ENCODE assay signal across 9 mouse cellular contexts in the genomic region with DNA sequence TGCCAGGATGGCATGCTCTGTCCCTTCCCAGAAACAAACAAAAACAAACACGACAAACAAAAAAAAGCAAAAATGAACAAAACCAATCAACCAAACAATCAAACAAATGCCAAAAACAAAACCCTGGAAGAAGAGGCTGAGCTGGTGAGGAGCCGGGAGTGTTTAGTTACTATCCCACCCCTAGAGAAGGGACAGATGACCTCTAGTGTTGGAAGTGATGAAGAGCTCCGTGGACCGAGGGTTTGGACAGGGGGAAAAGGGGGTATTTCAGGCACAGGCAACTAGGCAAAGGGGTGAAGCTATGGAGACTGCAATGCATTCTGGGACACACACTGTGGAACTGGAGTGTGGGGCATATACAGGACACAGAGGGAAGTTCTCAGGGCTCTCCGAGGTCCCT.
DNase-seq lines count a peak whose midpoint lies in the region; ATAC-seq lines count a peak whose summit lies in the region.
"Had no signal": no experiment of that assay in that cellular context is flagged by ENCODE, and none has a peak within 500 bp of the region (broad histone marks: within the 10 kb centered on the region; RNA-seq: fewer than 3 reads in every experiment).

No protein-coding gene starts in this region.

- peaks cover 8% of the 10 kb centered on the region; the same call in 1 of the 2 replicates for H3K27me3 ChIP-seq in kidney, embryonic 15.5 days

- WGBS in kidney, embryonic 15.5 days, result 18% methylated on average over 5 of the region's 5 CpGs

- no peak overlapping the region for H3K4me3 ChIP-seq in kidney, embryonic 15.5 days (replicated peaks)

- no peaks in the 10 kb centered on the region for H3K9me3 ChIP-seq in kidney, embryonic 15.5 days (replicated peaks)

- H3K9ac ChIP-seq in kidney, embryonic 15.5 days, result no peak overlapping the region

- ATAC-seq in kidney, embryonic 15.5 days (replicated peaks; ENCODE audit: low FRiP score), result no peak
- ATAC-seq in inflammation-experienced regulatory T-cells, adult 6 months, result no peak
- ATAC-seq: intestine, embryonic 16.5 days had no signal

- no peak overlapping the region for H3K27ac ChIP-seq in kidney, embryonic 15.5 days

- peak; percentile 8 for DNase-seq in adrenal gland, adult 2 months
- no peak for DNase-seq in adrenal gland, postnatal 14 days
- DNase-seq in kidney, postnatal 25 days, result no peak
- DNase-seq in embryo, embryonic 11 days, result peak; percentile 61
- DNase-seq in kidney, postnatal 4 days, result peak; percentile 14 to 38
- DNase-seq in layer of hippocampus, postnatal 25 days (ENCODE audit: extremely low spot score in 1 of 2, low spot score in 1 of 2), result no peak

- H3K4me2 ChIP-seq in kidney, embryonic 15.5 days, result 0 out of 2 replicates have a peak overlapping the region, but pooled peaks have one; percentile 21

- H3K36me3 ChIP-seq in kidney, embryonic 15.5 days, result no peaks in the 10 kb centered on the region

- H3K4me1 ChIP-seq in kidney, embryonic 15.5 days, result peaks cover 14% of the 10 kb centered on the region

Comparison
In these comparisons a context has a peak if more than half of its experiments do, and no peak if none do; other contexts are left out.
1. DNase-seq: peak in adrenal gland, adult 2 months (single experiment), embryo, embryonic 11 days (single experiment) and kidney, postnatal 4 days (2 of 2); none in adrenal gland, postnatal 14 days (single experiment), kidney, postnatal 25 days (0 of 2) and layer of hippocampus, postnatal 25 days (0 of 2).